Mouse (Mus musculus): Measurements from ENCODE around the gene Esrrb. TPM values are rescaled to one million over a fixed set of nuclear protein-coding genes. Genes with fewer than 3 reads are reported as not detected.

Gene Esrrb
- polyA plus RNA-seq, 1 experiment, result not detected

GRCm38 (mm10) chr12:86359873-86360272 lies 1.0 kb upstream of the Esrrb start:
- no peak overlapping the region for H3K27ac ChIP-seq (ENCODE audit: insufficient read depth, low read depth, low read length)
- no peaks in the 10 kb centered on the region for H3K4me1 ChIP-seq (ENCODE audit: control insufficient read depth, insufficient read depth, low read length)
- TF ChIP-seq POLR2A (IDR thresholded peaks at IDR 0.05; ENCODE audit: borderline replicate concordance, low read depth, low read length), result no peak
- no peak for TF ChIP-seq CTCF (IDR thresholded peaks at IDR 0.05; ENCODE audit: low read depth, low read length)
- no peak overlapping the region for H3K4me3 ChIP-seq (ENCODE audit: insufficient read depth, low read length)

- Histone ChIP-seq H3K4me3 (ENCODE audit: insufficient read depth, low read length) (no peak overlapping the region), H3K27ac (ENCODE audit: insufficient read depth, low read depth, low read length) (no peak overlapping the region), H3K4me1 (ENCODE audit: control insufficient read depth, insufficient read depth, low read length) (no peaks in the 10 kb centered on the region)
- TF ChIP-seq POLR2A (IDR thresholded peaks at IDR 0.05; ENCODE audit: borderline replicate concordance, low read depth, low read length) (no peak), CTCF (IDR thresholded peaks at IDR 0.05; ENCODE audit: low read depth, low read length) (no peak)
Observed at GRCm38 (mm10) chr12:86364285-86364684, 3.4 kb downstream of the Esrrb start.

- no peaks in the 10 kb centered on the region for H3K4me1 ChIP-seq (ENCODE audit: control insufficient read depth, insufficient read depth, low read length)
- TF ChIP-seq CTCF (IDR thresholded peaks at IDR 0.05; ENCODE audit: low read depth, low read length) (no peak), POLR2A (IDR thresholded peaks at IDR 0.05; ENCODE audit: borderline replicate concordance, low read depth, low read length) (no peak)
- H3K27ac ChIP-seq (ENCODE audit: insufficient read depth, low read depth, low read length), result no peak overlapping the region
- H3K4me3 ChIP-seq (ENCODE audit: insufficient read depth, low read length), result no peak overlapping the region
Observed at GRCm38 (mm10) chr12:86364756-86365155, 3.8 kb downstream of the Esrrb start.

- no peak for TF ChIP-seq CTCF (IDR thresholded peaks at IDR 0.05; ENCODE audit: low read depth, low read length)
- no peak for TF ChIP-seq POLR2A (IDR thresholded peaks at IDR 0.05; ENCODE audit: borderline replicate concordance, low read depth, low read length)
- no peaks in the 10 kb centered on the region for H3K4me1 ChIP-seq (ENCODE audit: control insufficient read depth, insufficient read depth, low read length)
Observed at GRCm38 (mm10) chr12:86370611-86371383, 9.9 kb downstream of the Esrrb start.

GRCm38 (mm10) chr12:86374286-86374685 lies 13.4 kb downstream of the Esrrb start:
- Histone ChIP-seq H3K27ac (ENCODE audit: insufficient read depth, low read depth, low read length) (no peak overlapping the region), H3K4me1 (ENCODE audit: control insufficient read depth, insufficient read depth, low read length) (no peaks in the 10 kb centered on the region), H3K4me3 (ENCODE audit: insufficient read depth, low read length) (no peak overlapping the region)
- TF ChIP-seq CTCF (IDR thresholded peaks at IDR 0.05; ENCODE audit: low read depth, low read length) (no peak), POLR2A (IDR thresholded peaks at IDR 0.05; ENCODE audit: borderline replicate concordance, low read depth, low read length) (no peak)

More at GRCm38 (mm10) chr12:86370611-86371383, 9.9 kb downstream of the Esrrb start:
- Histone ChIP-seq H3K4me3 (ENCODE audit: insufficient read depth, low read length) (no peak overlapping the region), H3K27ac (ENCODE audit: insufficient read depth, low read depth, low read length) (no peak overlapping the region)

GRCm38 (mm10) chr12:86379672-86380213 lies 18.8 kb downstream of the Esrrb start:
- TF ChIP-seq CTCF (IDR thresholded peaks at IDR 0.05; ENCODE audit: low read depth, low read length) (no peak), POLR2A (IDR thresholded peaks at IDR 0.05; ENCODE audit: borderline replicate concordance, low read depth, low read length) (no peak)
- no peak overlapping the region for H3K4me3 ChIP-seq (ENCODE audit: insufficient read depth, low read length)
- no peaks in the 10 kb centered on the region for H3K4me1 ChIP-seq (ENCODE audit: control insufficient read depth, insufficient read depth, low read length)
- H3K27ac ChIP-seq (ENCODE audit: insufficient read depth, low read depth, low read length), result no peak overlapping the region

- H3K27ac ChIP-seq (ENCODE audit: insufficient read depth, low read depth, low read length), result no peak overlapping the region
- no peaks in the 10 kb centered on the region for H3K4me1 ChIP-seq (ENCODE audit: control insufficient read depth, insufficient read depth, low read length)
- H3K4me3 ChIP-seq (ENCODE audit: insufficient read depth, low read length), result no peak overlapping the region
- TF ChIP-seq CTCF (IDR thresholded peaks at IDR 0.05; ENCODE audit: low read depth, low read length) (no peak), POLR2A (IDR thresholded peaks at IDR 0.05; ENCODE audit: borderline replicate concordance, low read depth, low read length) (no peak)
Observed at GRCm38 (mm10) chr12:86383803-86384202, 22.9 kb downstream of the Esrrb start.

GRCm38 (mm10) chr12:86387671-86388270 lies 26.9 kb downstream of the Esrrb start:
- no peak overlapping the region for H3K4me3 ChIP-seq (ENCODE audit: insufficient read depth, low read length)
- no peaks in the 10 kb centered on the region for H3K4me1 ChIP-seq (ENCODE audit: control insufficient read depth, insufficient read depth, low read length)
- no peak for TF ChIP-seq POLR2A (IDR thresholded peaks at IDR 0.05; ENCODE audit: borderline replicate concordance, low read depth, low read length)
- TF ChIP-seq CTCF (IDR thresholded peaks at IDR 0.05; ENCODE audit: low read depth, low read length), result no peak
- H3K27ac ChIP-seq (ENCODE audit: insufficient read depth, low read depth, low read length), result no peak overlapping the region

- Histone ChIP-seq H3K4me3 (ENCODE audit: insufficient read depth, low read length) (no peak overlapping the region), H3K27ac (ENCODE audit: insufficient read depth, low read depth, low read length) (no peak overlapping the region), H3K4me1 (ENCODE audit: control insufficient read depth, insufficient read depth, low read length) (0 out of 2 replicates have a peak, but pooled peaks cover 4% of the 10 kb centered on the region)
- TF ChIP-seq CTCF (IDR thresholded peaks at IDR 0.05; ENCODE audit: low read depth, low read length) (no peak), POLR2A (IDR thresholded peaks at IDR 0.05; ENCODE audit: borderline replicate concordance, low read depth, low read length) (no peak)
Observed at GRCm38 (mm10) chr12:86394773-86395172, 33.9 kb downstream of the Esrrb start.

- TF ChIP-seq CTCF (IDR thresholded peaks at IDR 0.05; ENCODE audit: low read depth, low read length) (no peak), POLR2A (IDR thresholded peaks at IDR 0.05; ENCODE audit: borderline replicate concordance, low read depth, low read length) (no peak)
- no peak overlapping the region for H3K4me3 ChIP-seq (ENCODE audit: insufficient read depth, low read length)
- no peak overlapping the region for H3K27ac ChIP-seq (ENCODE audit: insufficient read depth, low read depth, low read length)
- 0 out of 2 replicates have a peak, but pooled peaks cover 4% of the 10 kb centered on the region for H3K4me1 ChIP-seq (ENCODE audit: control insufficient read depth, insufficient read depth, low read length)
Observed at GRCm38 (mm10) chr12:86395326-86395725, 34.4 kb downstream of the Esrrb start.

All from bone marrow macrophage, adult 2 months (primary cell).